Mouse (Mus musculus): ENCODE data around the gene Terb1. TPM values are rescaled to one million over a fixed set of nuclear protein-coding genes. Genes with fewer than 3 reads are reported as not detected.

Gene Terb1
- total RNA-seq, 2 experiments from 2014 or later: 0.54 to 0.96 TPM

GRCm38 (mm10) chr8:104452177-104452576, 57.5 kb downstream of the Terb1 start:
- DNase-seq (ENCODE audit: low spot score in 2 of 2): no peak

DNA sequence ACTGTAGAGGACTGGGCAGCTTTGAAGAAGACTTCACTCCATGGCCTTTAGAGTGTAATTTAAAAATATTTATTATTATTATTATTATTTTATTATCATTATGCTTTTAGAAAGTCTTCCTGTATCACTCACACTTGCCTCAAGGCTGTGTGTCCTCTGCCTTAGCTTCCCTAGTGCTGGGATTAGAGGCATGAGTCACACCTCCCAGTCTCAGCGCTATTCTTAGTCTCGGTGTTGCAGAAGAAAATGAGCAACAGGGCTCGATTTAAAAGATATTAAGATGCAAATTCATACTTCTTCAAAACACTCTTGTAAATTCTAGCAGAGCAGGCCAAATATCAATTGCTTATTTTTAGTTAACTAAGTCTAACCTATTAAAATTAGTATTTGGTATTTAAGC, 60.9 kb downstream of the Terb1 start:
- no peak for DNase-seq (ENCODE audit: low spot score in 2 of 2)

DNA sequence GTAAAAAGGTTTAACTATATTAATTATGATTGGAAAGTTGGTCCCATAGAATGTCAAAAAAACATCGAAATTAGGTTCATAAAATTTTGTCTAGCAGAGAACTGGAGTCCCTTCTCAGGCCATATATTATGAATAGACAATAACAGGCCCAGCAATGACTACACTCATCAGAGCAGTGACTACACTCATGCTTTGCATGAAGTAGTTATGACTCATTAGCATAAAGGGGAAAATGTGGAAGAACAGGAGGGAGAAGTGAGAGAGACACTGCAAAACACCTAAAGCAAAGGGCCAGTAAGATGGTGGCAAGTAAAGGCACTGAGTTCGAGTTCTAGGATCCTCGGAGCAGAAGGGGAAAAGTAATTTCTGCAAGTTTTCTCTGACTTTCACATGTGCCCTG, 63.7 kb downstream of the Terb1 start:
- DNase-seq (ENCODE audit: low spot score in 2 of 2): no peak

DNA sequence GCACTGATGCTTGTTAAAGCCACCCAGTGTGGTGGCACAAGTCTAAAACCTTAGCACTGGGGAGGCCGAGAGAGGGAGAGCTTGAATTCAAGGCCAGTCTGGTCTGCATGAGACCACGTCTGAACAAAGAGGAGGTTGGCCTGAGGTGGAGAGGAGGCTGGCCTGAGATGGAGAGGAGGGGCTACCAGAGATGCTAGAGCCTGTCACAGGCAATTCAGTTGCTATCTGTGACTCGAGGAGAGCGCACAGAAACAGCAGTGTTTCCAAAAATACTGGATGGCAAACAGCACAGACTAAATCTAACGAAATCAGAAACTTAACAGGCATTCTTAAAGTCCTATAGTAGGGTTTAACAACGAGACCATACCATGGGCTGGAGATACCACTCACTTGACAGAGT, 64.5 kb downstream of the Terb1 start:
- no peak for DNase-seq (ENCODE audit: low spot score in 2 of 2)

- no peak for DNase-seq (ENCODE audit: low spot score in 2 of 2)
Observed at GRCm38 (mm10) chr8:104443125-104443679, 66.5 kb downstream of the Terb1 start.

- DNase-seq (ENCODE audit: low spot score in 2 of 2): peak; percentile 97
Observed at GRCm38 (mm10) chr8:104442299-104443124, 67.2 kb downstream of the Terb1 start, which contains the start of gene Dync1li2. TSS of gene Dync1li2 (minus strand) at chr8:104443047.

DNA sequence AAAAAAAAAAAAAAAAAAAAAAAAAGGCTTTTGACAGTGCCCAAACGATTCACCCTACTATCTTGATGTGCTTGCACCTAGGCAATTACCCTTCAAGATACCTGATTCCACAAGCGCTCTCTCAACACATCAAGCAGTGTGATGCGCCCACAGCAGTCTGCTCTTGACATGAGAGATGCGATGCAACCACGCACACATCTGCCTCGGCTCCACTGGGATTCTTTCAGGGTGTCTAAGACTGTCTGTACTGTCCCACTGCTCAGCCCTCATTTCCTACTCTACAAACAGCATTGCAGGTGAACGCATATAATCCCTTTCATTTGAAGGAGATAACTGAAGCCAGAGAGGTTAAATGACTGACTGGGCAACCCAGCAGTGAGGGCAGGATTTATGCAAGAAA, 68.1 kb downstream of the Terb1 start:
- no peak for DNase-seq (ENCODE audit: low spot score in 2 of 2)

DNA sequence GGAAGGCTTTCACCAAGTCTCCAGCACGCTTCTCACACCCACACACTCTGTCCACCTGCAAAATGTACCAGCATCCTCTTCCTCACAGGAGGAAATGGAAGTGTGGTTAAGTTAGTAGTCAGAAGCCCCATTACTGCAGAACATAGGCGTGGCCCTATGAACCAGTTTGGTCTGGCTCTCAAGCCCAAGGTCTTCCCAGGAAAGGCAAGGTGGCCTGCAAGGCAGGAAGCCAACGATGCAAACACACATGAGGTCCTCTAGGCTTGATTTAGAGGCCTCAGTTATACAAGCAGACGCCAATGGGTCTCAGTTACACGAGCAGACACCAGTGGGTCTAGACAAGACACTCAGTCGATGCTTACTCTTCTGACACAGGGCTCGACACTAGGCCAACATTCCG, 70.2 kb downstream of the Terb1 start:
- peak in 1 of 2 experiments; percentile 9 for DNase-seq (ENCODE audit: low spot score in 2 of 2)

GRCm38 (mm10) chr8:104437494-104438135, 72.1 kb downstream of the Terb1 start:
- DNase-seq (ENCODE audit: low spot score in 2 of 2): no peak

- DNase-seq (ENCODE audit: low spot score in 2 of 2): no peak
Observed at GRCm38 (mm10) chr8:104436591-104436990, 73.1 kb downstream of the Terb1 start.

DNA sequence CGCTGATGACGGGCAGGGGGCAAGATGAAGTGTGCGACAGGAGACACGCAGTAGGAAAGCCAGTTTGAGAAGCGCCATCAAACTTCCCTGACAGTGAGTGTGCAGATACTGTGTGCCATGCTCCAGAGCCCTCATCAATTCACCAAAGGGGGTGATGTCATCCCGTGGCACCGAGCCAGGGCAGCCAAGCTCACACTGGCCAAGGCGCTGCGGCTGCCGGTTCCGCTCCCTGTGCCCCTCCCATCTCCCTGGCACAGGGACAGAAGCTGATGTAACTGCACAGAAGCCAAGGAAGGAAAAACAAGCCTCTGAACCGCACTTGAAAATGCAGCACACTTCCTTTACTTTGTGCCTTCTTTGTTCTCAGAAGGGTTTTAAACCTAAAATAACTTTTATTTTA, 73.7 kb downstream of the Terb1 start:
- DNase-seq (ENCODE audit: low spot score in 2 of 2): peak; percentile 98 to 99

- DNase-seq (ENCODE audit: low spot score in 2 of 2): no peak
Observed at GRCm38 (mm10) chr8:104434826-104435354, 74.8 kb downstream of the Terb1 start.

DNA sequence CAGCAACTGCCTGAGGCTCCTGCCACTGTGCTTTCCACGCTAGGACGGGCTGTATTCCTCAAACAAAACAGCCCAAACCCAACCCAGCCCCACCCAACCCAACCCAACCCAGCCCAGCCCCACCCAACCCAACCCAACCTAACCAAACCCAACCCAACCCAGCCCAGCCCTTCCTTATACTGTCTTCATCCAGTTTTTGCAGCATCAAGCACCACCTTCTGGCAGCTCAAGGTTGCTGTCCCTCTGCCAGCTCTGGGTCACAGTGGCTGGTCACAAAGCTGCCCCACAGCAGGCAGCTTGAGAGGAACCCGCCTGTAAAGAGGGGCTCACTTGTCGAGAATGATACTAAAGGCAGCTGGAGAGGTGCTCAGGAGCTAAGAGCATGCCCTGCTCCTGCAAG, 75.4 kb downstream of the Terb1 start:
- DNase-seq (ENCODE audit: low spot score in 2 of 2): no peak

- DNase-seq (ENCODE audit: low spot score in 2 of 2): no peak
Observed at GRCm38 (mm10) chr8:104433191-104433842, 76.4 kb downstream of the Terb1 start.

DNA sequence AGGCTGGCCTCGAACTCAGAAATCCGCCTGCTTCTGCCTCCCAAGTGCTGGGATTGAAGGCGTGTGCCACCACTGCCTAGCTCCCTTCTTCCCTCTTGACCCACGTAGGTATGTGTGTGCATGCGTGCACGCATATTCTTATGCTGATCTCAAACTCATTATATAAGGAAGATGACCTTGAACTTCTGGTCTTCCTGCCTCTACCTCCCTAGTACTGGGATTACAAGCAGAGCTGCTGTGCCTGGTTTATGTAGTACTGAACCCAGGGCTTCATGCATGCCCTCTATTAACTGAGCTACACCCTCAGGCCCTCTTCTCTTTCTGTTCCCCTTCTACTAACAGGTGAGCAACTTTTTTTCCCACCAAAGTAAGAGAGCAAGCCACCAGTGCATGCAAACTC, 77.1 kb downstream of the Terb1 start:
- DNase-seq (ENCODE audit: low spot score in 2 of 2): no peak

GRCm38 (mm10) chr8:104430230-104430629, 79.5 kb downstream of the Terb1 start:
- DNase-seq (ENCODE audit: low spot score in 2 of 2): no peak

DNA sequence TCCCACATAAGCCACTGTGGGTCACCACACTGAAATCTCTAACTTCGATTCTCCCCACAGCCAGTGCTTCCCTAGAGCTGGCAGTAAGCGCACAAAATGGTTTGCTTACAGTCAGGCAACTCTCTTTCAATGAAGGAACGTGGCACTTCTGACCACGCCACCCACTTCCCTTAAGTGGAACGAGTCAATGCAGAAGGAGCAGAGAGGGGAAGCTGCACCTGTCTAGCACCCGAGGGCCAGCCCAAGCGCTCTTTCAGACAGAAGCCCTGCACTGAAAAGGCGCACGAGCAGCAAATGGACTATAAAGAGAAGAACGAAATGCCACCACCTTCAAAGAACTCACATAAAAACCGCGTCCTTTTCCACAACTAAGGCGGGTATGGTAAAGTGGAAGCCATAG, 82.0 kb downstream of the Terb1 start:
- DNase-seq (ENCODE audit: low spot score in 2 of 2): no peak

GRCm38 (mm10) chr8:104422313-104422712, 87.4 kb downstream of the Terb1 start:
- no peak for DNase-seq (ENCODE audit: low spot score in 2 of 2)

- no peak for DNase-seq (ENCODE audit: low spot score in 2 of 2)
Observed at GRCm38 (mm10) chr8:104416022-104416421, 93.7 kb downstream of the Terb1 start.

- DNase-seq (ENCODE audit: low spot score in 2 of 2): no peak
Observed at GRCm38 (mm10) chr8:104414204-104414603, 95.5 kb downstream of the Terb1 start.

- no peak for DNase-seq (ENCODE audit: low spot score in 2 of 2)
Observed at GRCm38 (mm10) chr8:104413770-104414169, 95.9 kb downstream of the Terb1 start.
